Mouse (Mus musculus): ENCODE measurements at regions not wholly inside any gene's neighbourhood (a gene's known extent, or its start where the extent isn't known, plus 50 kb on each side); places are given as distances from the start of the nearest gene placed in this dataset.

DNA sequence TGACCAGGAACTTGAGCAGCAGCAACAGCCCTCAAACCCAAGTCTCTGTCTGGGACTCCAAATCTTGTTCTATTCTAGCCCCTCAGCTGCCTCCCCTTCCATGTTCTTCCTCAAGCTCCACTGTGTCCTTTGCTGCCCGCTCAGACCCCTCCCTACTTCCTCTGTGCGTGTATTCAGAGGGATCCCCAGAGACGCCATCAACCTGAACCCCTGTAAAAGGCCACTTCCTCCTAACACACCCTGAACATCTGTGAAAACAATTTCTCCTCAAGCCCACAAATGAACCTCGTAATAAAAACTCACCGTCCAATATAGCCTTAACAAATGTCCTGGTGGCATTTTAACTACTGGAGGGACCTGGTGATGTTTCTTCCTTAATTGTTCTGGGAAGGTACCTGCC is 1536.0 kb upstream of the Gulo start:
- no peak overlapping the region for H3K4me2 ChIP-seq
- H3K4me3 ChIP-seq: no peak overlapping the region
- H3K9ac ChIP-seq: no peak overlapping the region
- no peaks in the 10 kb centered on the region for H3K36me3 ChIP-seq
- H3K4me1 ChIP-seq: peaks cover 10% of the 10 kb centered on the region
- H3K9me3 ChIP-seq: peaks cover 7% of the 10 kb centered on the region
- no peak overlapping the region for H3K27ac ChIP-seq
- 23% methylated on average over 5 of the region's 5 CpGs for WGBS
- no peaks in the 10 kb centered on the region for H3K27me3 ChIP-seq
- no peak for ATAC-seq (ENCODE audit: insufficient number of reproducible peaks, low FRiP score, low TSS enrichment, low read depth)

DNA sequence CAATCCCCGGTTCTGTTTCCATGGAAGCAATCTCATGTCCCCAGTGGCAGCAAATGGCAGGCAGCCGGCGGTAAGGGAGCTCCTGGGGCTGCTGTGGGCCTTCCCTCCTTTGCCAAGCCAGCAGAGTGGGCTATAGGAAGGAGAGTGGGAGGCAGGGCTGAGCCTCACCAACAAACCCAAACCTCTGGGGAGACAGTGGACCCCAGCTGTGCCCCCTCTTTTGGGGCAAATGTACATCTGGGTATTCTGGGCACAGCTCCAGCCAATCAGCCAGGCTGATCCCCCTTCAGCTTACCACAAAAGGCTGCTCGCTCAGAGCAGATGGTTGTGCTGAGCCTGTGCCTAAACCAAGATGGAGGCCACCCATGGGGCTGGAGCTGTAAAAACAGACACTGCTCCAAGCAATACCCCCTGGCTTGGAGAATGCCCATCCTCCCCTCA is 1532.3 kb upstream of the Gulo start:
- peaks cover 26% of the 10 kb centered on the region for H3K4me1 ChIP-seq
- no peaks in the 10 kb centered on the region for H3K27me3 ChIP-seq
- no peak overlapping the region for H3K4me2 ChIP-seq
- H3K4me3 ChIP-seq: no peak overlapping the region
- 31% methylated on average over 4 of the region's 4 CpGs for WGBS
- H3K36me3 ChIP-seq: no peaks in the 10 kb centered on the region
- peak overlapping the region; percentile 44; the same call in 1 of the 2 replicates for H3K27ac ChIP-seq
- no peak for ATAC-seq (ENCODE audit: insufficient number of reproducible peaks, low FRiP score, low TSS enrichment, low read depth)
- no peak overlapping the region for H3K9ac ChIP-seq
- peaks cover 7% of the 10 kb centered on the region for H3K9me3 ChIP-seq

DNA sequence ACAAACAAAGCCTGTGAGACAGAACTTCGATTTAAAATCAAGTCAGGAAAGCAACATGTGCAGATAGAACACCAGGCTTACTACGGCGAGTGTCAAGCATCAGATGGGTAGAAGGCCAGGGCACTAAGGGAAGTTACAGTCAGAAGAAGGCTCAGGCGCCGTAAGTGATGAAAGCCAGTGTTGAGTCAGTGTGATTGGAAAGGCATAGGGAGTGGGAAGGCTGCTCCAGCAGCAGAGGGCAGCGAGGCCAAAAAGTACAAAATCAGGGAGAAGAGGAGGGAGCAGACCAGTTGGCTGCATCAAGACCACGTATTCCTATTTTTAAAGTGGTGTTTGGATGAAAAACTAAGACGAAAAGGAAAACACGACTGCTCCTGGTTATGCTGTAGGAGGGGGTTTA is 1529.7 kb upstream of the Gulo start:
- peaks cover 5% of the 10 kb centered on the region for H3K9me3 ChIP-seq
- no peak overlapping the region for H3K4me2 ChIP-seq
- WGBS: 69% methylated on average over 9 of the region's 9 CpGs
- no peak for ATAC-seq (ENCODE audit: insufficient number of reproducible peaks, low FRiP score, low TSS enrichment, low read depth)
- no peaks in the 10 kb centered on the region for H3K27me3 ChIP-seq
- no peak overlapping the region for H3K4me3 ChIP-seq
- H3K36me3 ChIP-seq: no peaks in the 10 kb centered on the region
- H3K4me1 ChIP-seq: peaks cover 22% of the 10 kb centered on the region
- no peak overlapping the region for H3K9ac ChIP-seq
- no peak overlapping the region for H3K27ac ChIP-seq

DNA sequence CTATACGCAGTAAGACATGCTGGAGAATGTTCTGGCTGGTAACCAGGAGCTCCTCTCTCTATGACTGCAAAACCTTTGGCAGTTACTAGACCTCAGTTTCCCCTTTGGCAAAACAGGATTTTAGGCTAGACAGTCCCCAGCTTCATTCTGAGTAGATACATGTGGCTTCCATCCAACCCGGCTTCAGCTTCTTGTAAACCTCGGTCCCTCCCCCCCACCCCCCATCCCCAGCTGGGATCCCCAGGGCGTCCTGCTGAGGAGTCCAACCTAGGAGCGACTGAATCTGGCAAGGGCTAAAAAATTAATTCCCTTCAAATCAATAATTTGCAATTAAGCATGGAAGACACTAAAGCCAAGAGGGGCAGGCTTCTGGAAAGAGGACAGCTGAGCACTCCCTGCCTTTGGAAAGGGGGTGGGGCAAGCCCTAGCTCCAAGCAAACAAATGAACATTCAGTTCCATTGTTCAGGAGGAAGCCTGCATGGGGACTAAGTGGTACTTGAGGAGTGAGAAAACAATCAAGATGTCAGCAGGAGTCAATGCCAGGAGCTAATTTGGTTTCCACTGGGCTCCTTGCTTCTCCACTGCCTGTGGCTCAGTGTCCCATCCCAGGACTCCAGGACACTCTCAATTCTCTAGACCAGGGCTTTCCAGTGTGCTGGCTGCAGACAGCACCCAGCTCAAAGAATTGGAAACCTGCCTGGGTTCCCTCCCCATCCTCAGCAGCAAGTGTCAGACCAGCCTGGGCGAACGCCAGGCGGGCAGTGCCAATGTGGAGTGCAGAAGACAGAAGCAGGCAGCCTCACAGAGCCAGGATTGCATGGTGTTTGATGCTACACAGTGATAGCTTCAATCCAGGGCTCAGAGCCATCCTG is 1528.0 kb upstream of the Gulo start:
- H3K4me1 ChIP-seq: peaks cover 22% of the 10 kb centered on the region
- no peaks in the 10 kb centered on the region for H3K27me3 ChIP-seq
- ATAC-seq (ENCODE audit: insufficient number of reproducible peaks, low FRiP score, low TSS enrichment, low read depth): peak; percentile 64; the same call in 1 of the 2 replicates
- no peaks in the 10 kb centered on the region for H3K9me3 ChIP-seq
- 40% methylated on average over 8 of the region's 8 CpGs for WGBS
- H3K36me3 ChIP-seq: no peaks in the 10 kb centered on the region
- no peak overlapping the region for H3K4me3 ChIP-seq
- H3K4me2 ChIP-seq: no peak overlapping the region
- 0 out of 2 replicates have a peak overlapping the region, but pooled peaks have one; percentile 0 for H3K27ac ChIP-seq
- H3K9ac ChIP-seq: no peak overlapping the region

DNA sequence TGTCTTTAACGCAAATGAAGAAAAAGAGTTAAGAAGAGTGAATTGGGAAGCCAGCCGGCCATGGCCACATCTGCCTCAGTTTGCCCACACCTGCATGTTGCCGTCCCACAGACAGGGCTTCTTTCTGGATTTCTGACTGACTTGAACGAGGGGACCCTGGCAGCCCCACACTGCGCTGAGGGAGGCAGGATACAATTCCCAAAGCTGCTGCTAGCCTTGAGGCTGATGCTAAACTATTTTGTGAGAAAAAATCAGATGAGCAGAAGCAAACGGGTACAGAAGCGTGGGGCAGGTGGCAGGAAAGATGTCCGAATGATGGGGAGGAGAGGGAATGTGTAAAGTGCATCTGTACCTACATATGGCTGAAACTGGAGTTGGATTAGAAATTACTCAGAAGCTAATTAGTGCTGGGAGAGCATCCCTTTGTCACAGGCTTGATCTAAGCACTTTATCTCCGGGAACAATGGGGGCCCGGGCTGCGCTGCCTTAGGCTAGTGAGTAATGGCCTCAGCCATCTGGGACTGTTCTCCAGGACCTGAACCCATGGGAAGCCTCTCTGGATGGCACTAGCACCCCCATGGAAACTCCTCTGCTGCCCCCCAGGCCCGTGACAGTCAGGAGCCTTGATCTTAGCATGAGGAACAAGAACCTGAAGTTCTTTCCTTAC is 1497.9 kb upstream of the Gulo start:
- Histone ChIP-seq H3K9ac (no peak overlapping the region), H3K27ac (no peak overlapping the region), H3K4me2 (no peak overlapping the region), H3K4me1 (no peaks in the 10 kb centered on the region), H3K4me3 (no peak overlapping the region), H3K27me3 (no peaks in the 10 kb centered on the region), H3K9me3 (no peaks in the 10 kb centered on the region), H3K36me3 (no peaks in the 10 kb centered on the region)
- no peak for ATAC-seq (ENCODE audit: insufficient number of reproducible peaks, low FRiP score, low TSS enrichment, low read depth)
- WGBS: 78% methylated on average over 12 of the region's 12 CpGs

DNA sequence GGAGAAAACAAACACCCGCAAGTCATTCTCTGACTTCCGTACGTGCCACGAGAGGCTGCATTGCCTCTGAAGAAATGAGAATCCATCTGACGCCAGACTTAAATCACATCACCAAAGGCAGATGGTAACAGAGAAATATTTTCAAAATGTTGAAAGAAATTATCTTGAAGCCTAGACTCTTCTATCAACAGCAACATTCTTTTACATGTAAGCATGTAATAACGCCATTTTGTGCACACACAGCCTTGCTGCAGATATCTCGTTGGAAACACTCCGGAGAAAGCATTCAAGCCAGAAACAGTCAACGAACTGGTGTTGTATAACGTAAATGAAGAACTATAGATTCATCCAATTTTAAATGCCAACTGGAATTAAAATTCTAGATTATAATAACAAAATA is 1483.1 kb upstream of the Gulo start:
- peaks cover 2% of the 10 kb centered on the region; the same call in 1 of the 2 replicates for H3K4me1 ChIP-seq
- H3K27ac ChIP-seq: no peak overlapping the region
- no peak for ATAC-seq (ENCODE audit: insufficient number of reproducible peaks, low FRiP score, low TSS enrichment, low read depth)
- no peaks in the 10 kb centered on the region for H3K9me3 ChIP-seq
- 94% methylated on average over 10 of the region's 10 CpGs for WGBS
- H3K4me2 ChIP-seq: no peak overlapping the region
- no peaks in the 10 kb centered on the region for H3K27me3 ChIP-seq
- no peaks in the 10 kb centered on the region for H3K36me3 ChIP-seq
- no peak overlapping the region for H3K4me3 ChIP-seq
- H3K9ac ChIP-seq: no peak overlapping the region

DNA sequence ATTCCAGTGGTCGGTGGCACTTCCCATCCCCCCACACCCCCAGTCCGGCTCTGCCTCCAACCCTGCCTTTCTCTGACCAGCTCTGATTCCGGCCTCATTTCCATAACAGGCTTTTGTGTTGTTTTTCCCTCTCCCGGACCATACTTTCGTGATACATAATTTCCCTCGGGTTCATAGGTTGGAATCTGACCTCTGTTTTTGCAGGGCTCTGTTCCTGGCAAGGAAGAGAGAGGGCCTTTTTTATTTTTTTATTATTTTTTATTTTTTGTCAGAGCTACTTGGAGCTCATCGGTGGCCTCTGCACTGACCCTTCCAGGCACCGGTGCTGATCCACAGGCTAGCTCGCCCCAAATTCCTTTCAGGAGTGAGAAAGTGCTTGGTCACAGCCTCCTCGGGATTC is 1477.7 kb upstream of the Gulo start:
- peaks cover 24% of the 10 kb centered on the region for H3K4me1 ChIP-seq

DNA sequence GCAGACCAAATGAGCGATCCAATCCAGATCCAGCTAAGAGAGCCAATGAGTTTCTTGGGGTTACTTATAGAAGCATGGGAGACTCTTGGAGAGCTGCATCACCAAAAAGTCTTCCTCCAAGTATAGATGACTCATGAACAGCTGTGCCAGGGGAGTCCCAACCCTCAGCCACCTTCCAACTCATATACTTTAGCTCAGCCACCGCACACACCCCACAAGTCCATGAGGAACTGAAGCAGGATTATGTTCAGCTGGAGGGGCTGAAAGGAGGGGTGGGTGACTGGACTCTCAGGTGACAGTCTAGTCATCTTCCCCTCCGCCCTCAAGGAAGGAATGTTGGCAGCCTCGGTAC is 1476.4 kb upstream of the Gulo start:
- H3K9me3 ChIP-seq: no peaks in the 10 kb centered on the region
- peak; percentile 75 for ATAC-seq (ENCODE audit: insufficient number of reproducible peaks, low FRiP score, low TSS enrichment, low read depth)
- 69% methylated on average over 4 of the region's 4 CpGs for WGBS
- no peaks in the 10 kb centered on the region for H3K27me3 ChIP-seq
- H3K9ac ChIP-seq: no peak overlapping the region
- H3K27ac ChIP-seq: no peak overlapping the region
- no peak overlapping the region for H3K4me3 ChIP-seq
- no peaks in the 10 kb centered on the region for H3K36me3 ChIP-seq
- H3K4me2 ChIP-seq: no peak overlapping the region
- peaks cover 24% of the 10 kb centered on the region for H3K4me1 ChIP-seq

More for the DNA sequence above, 1477.7 kb upstream of the Gulo start:
- ATAC-seq (ENCODE audit: insufficient number of reproducible peaks, low FRiP score, low TSS enrichment, low read depth): no peak
- H3K36me3 ChIP-seq: no peaks in the 10 kb centered on the region
- no peak overlapping the region for H3K9ac ChIP-seq
- H3K4me2 ChIP-seq: no peak overlapping the region
- H3K9me3 ChIP-seq: no peaks in the 10 kb centered on the region
- H3K27me3 ChIP-seq: no peaks in the 10 kb centered on the region
- WGBS: 34% methylated on average over 10 of the region's 10 CpGs
- no peak overlapping the region for H3K4me3 ChIP-seq
- no peak overlapping the region for H3K27ac ChIP-seq

DNA sequence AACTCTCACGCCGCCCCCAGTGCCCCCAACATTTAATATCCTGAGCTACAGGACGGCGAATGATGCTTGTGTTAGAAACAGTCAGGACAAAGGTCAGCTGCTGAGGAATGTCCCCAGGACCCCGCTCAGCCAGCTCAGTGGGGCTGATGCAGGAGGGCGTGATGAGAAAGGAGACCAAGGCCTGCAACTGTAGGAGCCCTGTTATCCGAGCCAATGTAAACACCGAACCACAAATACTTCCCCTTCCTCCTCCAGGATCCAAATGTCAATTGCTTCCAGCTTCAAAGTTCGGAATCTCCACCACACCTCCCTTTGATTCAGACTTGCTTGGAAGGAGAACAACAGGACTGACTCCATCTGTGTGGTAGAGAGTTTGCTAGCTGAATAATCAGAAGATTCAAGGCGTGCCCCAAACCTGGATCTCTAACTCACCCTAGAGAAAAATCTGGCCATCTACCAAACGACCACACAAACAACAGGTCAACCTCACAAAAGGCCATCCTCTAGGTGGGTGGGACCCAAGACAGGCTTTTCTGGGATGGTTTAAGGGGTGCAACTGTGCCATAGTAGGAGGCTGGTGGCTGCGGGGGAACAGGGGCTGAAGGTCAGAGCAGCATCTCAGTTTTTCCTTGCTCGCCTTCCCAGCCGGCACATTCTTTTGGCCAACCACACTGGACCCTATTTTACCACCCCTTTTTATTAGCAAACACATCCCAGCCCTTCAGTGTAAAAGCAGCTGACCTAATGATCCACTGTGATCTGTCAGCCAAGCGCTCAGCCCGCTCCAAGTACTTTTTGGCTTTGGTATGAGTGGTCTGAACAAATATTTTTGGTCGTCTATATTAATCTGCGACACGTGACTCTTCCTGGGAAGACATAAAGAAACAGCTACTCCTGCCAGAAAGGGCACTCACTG is 1475.8 kb upstream of the Gulo start:
- Histone ChIP-seq H3K27me3 (no peaks in the 10 kb centered on the region), H3K9ac (no peak overlapping the region), H3K4me3 (no peak overlapping the region), H3K4me2 (no peak overlapping the region), H3K27ac (peak overlapping the region; percentile 82), H3K4me1 (peaks cover 24% of the 10 kb centered on the region), H3K36me3 (no peaks in the 10 kb centered on the region), H3K9me3 (no peaks in the 10 kb centered on the region)
- 35% methylated on average over 19 of the region's 19 CpGs for WGBS
- peak; percentile 76 for ATAC-seq (ENCODE audit: insufficient number of reproducible peaks, low FRiP score, low TSS enrichment, low read depth)
